Mouse (Mus musculus): ENCODE data around the gene Zfand4.
"Not testable (repeated sequence)": the region's sequence is repeated elsewhere in the genome, so short reads cannot be mapped to it uniquely, and the experiment has no call there.

Gene Zfand4

DNA sequence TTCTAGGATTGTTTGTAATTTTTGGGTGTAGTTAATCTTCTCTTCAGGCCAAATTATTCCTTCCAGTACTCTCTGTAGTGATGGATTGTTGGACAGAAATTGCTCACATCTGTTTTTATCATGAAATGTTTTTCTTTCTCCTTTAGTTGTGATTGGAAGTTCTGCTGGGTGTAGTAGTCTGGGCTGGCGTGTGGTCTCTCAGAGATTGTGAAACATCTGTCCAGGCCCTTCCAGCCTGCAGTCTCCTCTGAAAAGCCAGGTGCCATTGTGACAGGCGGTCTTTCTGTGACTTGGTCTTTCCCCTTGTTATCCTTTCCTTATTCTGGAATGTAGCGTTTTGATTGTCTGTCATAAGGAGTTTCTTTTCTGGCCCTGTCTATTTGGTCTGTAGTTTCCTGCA, 55.2 kb downstream of the Zfand4 start:
- no peak for DNase-seq (ENCODE audit: low read depth)

DNA sequence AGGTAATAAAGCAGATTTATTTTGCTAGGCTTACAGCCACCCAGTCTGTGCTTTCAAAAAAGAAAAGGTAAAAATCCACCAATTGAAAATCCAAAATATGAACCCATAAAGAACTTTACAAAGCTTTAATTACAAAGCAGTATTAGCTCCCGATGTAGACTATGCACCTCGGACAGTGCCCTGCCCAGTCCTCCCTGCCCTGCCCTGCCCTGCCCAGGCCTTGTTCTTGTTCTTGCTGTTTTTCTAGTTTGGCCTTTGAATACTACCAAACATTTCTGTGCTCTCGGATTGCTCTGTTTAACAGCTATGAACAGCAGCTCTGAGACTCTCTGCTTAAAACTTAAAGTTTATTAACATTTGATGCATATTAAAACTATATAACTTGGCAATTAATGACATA, 62.6 kb downstream of the Zfand4 start:
- DNase-seq (ENCODE audit: low read depth) = no peak

DNA sequence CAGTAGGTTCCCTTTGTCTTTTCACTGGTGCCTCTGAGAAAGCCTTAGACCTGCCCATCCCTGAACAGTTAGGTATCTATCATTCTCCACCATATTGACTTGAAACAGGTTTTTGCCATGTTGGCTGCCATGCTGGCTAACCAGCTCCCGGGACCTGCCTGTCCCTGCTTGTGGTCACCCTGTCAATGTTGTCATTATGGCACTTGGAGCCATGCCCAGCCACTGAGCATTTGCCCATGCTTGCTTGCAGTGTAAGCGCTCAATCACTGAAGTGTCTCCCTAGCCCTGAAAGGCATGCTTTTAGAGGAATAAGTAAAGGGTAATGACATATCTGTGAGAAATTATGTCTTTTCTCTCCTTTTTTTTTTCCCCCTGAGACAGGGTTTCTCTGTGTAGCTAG, 67.4 kb downstream of the Zfand4 start:
- DNase-seq (ENCODE audit: low read depth) = no peak

DNA sequence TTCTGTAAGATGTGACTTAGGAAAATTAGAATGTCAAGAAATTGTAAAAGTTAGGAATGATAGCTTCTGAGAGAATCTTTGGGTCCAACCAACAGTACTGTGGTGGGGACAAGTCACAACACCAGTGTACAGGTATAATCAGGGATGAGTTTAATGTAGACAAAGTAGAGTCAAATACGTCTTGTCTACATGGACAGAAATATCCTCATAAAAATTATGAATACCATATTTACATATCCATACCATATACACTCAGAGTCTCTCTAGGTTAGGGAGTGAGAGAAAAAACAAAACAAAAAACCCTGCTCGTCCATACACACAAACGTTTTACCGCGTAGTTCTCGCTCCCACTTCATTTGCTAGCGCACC, 73.4 kb downstream of the Zfand4 start:
- DNase-seq (ENCODE audit: low read depth) = no peak

DNA sequence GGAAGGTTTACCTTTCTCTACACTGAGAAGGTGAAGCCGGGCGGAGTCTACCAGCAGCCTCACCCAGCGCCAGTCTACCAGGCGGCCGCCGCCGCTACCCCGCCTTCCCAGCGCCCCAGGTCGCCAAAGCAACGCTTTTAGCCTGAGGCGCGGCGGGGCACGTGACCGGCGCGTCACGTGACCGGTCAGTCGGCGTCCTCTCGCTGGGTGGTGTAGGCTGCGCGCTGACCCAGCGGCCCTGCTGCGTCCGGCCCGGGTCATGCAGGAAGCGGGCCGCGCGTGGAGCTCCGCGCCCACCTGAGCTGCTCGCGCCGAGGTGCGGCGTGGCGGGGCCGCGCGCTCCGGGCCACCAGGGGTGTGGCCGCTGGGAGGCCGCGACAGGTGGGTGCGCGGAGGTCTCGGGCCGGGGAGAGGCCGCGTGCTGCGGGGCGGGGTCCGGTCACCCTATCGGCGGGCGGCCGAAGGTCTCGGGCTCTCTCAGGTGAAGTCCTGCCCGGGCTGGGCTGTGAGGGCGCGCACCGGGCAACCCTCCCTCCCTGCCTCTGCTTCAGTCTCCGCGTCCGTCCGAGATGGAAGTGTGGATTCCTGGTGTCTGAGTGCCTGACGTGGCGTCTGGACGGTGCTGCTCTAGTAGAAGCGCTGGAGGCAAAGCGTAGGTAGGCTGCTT, 73.9 kb downstream of the Zfand4 start, which contains the start of gene March8:
Gene March8, plus strand, starts transcription at position 190 of the 667 bp plus-strand sequence.
- DNase-seq (ENCODE audit: low read depth) = peak; percentile 29

DNA sequence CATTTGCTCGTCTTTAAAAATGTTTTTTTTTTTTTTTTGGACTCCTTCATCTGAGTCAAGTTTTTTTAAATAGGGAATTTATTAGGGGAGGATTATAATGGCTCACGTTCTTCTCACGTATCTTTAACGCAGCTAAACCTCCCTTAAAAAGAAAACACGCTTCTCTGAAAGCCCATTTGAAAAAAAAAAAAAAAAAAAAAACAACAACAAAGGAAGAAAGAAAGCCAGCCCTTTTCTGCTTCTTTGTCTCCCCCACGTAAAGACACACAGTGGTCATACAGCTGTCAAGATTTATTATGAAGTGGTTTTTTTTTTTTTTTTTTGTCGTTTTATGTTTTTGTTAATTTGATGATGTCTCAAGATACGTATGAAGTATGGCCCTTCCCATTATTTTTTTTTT, 74.5 kb downstream of the Zfand4 start:
- DNase-seq (ENCODE audit: low read depth) = no peak

DNA sequence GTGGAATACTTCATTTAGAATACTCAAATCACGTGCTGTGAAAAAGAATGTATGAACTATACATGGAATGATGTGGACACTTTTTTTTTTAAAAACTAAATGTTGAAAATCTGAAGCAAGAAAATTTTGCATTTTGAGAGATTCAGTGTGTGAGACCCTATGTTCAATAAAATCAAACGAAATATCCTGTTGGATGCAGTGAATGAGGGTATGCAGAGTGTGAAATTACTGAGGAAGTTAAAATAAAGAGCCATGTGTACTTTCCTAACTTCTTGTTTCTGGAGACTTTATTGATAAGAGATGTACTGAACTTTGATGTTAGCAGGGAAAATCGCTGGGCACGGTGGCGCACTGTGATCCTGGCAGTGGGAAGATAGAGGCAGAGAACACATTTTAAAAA, 75.1 kb downstream of the Zfand4 start:
- DNase-seq (ENCODE audit: low read depth) = no peak

DNA sequence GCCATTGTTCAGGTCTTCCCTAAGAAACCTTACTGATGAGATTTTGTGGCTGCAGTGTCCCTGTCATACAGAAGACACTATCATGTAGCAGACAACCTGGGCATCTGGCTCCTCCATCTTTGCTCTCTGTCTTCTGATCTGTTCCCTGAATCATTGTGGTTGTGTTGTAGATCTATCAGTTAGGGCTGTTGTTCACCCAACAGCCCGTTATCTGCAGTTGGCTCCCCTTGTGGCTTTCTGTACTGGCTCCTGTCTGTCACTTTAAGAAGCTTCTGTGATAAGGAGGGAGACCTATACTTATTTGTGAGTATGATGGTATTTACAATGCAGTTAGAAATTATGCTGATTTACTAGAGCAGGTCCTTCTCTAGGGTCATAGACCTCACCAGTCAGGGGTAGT, 76.5 kb downstream of the Zfand4 start:
- DNase-seq (ENCODE audit: low read depth) = no peak

DNA sequence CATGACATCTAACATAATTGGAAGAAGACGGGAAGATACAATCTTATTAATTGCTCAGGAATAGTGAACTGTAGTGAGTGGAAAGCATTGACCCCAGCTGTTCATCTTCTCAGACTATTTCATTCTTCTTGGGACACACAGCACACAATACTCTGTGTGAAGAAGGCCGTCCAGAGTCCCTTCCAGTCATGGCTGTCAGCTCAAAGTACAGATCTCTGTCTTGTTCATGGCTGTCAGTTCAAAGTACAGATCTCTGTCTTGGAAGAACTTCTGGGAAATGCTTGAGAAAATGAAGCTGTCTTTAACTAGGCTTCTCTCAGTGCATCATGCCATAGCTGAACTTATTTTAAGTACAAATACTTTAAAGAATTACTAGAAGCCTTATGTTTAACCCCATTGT, 83.9 kb downstream of the Zfand4 start:
- DNase-seq (ENCODE audit: low read depth) = no peak

DNA sequence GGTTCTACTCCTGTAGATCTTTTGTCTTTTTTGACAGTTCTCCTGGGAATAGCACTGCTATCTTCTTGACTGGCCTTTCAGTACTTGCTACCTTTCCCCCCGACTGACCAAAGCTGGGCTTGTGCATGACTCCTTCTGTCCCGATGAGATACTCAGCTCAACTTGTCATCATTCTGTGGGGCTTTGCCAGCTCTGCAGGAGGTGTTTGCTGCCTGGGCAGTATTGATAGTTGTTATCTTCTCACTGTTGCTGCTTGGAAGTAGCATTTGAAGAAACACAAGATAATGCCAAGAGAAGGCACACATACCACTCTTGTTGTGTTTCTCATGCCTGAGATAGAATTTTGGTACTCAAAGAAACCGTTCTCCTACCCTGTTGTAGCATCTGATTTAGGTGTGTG, 86.0 kb downstream of the Zfand4 start:
- no peak for DNase-seq (ENCODE audit: low read depth)

DNA sequence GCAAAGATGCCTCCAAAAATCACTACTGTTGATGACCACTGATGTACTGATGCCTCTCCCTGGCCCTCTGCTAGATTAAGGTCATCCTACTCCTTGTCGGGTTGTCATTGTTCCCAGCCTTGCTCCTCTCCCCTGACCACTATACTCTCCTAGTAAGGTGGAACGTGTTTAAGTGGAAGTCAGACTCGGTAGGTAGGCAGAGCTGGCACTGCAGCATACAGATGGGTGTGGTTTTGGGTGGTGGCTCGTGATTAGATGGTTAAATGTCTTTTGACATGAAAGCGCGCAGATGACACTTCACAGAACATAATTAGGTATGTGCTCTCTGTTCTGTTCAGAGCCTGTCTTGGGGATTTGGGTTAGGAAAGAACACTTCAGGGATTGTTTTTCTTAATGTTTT, 86.6 kb downstream of the Zfand4 start:
- no peak for DNase-seq (ENCODE audit: low read depth)

DNA sequence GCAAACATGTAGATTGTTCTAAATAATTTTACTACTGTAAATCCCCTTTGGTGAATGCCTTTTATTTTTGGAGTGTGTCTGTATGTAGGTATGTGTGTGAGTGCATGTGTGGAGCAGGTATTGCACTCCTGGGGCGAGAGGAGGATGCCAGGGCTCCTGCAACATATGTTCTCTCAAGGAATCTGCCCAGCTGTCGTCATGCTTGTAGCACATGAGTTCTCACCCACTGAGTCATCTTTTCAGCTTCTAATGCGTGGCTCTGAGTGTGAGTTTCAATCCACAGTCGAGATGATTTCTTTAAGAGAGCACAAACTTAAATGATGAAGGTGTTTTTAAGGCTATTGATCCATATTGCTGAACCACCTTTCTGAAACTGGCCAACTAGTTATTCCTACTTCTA, 87.5 kb downstream of the Zfand4 start:
- DNase-seq (ENCODE audit: low read depth) = no peak

DNA sequence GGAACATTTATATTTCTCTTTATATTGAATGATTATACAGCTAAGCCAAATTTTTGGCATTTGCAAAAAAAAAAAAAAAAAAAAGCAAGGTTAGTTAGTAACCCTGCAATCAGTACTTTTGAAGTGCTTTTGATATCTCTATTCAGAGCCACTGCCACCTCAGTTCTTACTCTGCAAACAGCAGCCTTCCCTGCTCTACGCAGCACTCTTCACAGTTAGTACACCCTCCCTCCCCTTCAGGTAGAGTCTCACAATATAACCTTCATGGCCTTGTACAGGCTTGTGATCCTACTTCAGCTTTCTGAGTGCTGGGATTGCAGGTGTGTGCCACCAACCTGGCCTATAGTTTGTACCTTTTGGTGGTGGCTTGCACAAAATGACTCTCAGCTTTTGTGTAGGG, 89.4 kb downstream of the Zfand4 start:
- no peak for DNase-seq (ENCODE audit: low read depth)

DNA sequence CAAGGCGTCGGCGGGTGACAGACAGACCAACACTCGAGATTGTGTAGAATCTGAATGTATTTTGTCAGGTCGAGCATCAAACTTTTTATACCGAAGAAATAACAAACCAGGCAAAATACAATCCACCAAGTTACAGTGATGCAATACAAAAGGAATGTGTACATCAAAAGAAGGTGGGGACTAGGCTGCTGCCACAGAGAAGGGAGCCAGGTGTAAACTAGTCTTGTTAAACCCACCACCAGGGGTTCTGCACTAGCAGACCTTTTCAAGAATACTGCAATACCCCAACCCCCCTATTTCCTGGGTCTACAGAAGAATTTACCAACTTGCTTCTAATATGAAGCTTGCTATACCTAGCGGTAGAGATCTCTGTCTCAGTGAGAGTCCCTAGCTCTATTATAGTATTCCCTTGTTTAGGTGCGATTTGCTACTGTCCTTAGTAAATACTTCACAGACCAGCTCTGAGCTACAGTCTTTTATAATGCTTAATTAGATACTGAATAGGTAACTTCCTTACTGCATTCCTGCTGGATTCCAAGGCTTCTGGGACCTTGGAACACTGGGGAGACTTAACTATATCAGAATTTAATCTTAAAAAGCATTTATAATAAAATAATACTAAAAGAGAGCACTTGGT, 92.4 kb downstream of the Zfand4 start:
- DNase-seq (ENCODE audit: low read depth) = not testable (repeated sequence)

DNA sequence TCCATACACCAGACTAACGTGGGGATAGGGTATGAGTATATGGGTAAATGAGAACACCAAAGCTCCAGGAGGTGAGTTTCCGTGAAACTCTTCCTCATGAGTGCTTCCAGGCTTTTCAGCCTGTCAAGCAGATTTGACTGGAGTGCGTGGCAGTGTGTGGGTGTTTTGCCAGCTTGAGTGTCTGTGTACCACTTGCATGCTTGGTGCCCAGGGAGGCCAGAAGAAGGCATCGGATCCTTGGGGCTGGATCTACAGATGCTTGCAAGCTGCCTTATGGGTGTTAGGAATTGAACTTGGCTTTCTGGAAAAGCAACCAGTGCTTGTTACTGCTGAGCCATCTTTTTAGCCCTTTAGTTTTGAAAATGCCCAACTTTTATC, 92.9 kb downstream of the Zfand4 start:
- DNase-seq (ENCODE audit: low read depth) = no peak

DNA sequence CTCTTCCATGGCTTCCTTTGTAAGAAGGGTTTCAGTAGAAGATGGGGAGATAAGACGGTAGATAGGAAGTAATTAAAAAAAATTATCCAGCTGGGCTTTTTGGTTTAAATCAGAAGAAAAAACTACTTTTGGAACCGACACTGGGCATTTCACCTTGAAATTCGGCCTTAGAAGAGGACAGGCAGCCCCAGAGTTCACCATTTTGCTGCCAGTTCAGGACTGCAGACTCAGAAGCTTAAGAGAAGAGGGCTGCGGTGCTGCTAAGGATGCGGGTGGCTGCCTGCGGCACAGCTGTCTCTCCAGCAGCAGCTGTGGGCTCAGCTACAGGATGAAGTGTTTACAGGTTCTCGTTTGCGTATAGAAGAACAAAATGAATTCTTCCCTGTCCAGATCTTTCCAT, 94.0 kb downstream of the Zfand4 start:
- no peak for DNase-seq (ENCODE audit: low read depth)

DNA sequence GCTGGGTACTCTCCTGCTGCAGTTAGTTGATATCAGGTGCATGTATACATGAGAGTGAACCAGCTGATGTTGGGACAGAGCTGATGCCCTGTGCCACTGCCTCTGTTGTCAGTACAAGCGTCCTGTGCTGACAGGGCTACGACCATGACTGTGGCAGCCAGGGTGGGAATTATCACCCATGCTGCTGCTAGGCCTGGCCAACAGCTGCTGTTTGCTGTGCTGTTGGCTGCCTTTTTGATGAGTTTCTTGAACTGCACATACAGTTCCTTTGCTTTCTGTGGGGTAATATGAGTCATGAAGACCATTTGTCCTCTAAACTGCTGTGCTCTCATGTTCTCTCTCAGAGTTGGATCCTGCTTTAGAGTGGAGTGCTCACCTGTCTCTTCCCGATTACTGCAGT, 95.2 kb downstream of the Zfand4 start:
- no peak for DNase-seq (ENCODE audit: low read depth)

DNA sequence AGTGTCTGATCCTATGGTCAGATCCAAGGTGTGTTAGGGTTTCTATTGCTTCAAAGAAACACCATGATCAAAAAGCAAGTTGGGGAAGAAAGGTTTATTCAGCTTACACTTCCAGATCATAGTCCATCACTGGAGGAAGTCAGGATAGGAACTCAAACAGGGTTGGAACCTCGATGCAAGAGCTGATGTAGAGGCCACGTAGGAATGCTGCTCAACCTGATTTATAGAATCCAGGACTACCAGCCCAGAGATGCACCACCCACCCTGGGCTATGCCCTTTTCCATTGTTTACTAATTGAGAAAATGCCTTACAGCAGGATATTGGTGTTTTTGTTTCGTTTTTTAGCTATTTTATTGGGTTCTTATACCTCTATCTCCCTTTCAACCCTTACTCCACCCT, 97.4 kb downstream of the Zfand4 start:
- no peak for DNase-seq (ENCODE audit: low read depth)

DNA sequence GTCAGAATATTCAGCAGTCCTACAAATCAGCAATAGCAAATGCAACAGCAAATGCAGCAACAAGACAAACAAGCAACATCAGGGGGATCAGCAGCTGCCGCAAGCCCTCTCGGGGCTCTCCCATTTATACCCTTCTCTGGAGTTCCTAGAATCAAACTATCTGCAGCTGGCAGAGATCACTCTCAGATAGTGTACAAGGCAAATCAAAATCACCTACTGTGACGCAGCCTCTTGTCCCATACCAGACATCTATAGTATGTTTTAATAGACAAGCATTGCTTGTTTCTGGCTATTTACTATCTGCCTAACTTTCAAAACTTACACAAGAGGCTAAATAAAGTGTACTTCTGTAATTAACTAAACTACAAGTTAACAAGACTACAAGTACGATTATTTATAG, 98.0 kb downstream of the Zfand4 start:
- no peak for DNase-seq (ENCODE audit: low read depth)

DNA sequence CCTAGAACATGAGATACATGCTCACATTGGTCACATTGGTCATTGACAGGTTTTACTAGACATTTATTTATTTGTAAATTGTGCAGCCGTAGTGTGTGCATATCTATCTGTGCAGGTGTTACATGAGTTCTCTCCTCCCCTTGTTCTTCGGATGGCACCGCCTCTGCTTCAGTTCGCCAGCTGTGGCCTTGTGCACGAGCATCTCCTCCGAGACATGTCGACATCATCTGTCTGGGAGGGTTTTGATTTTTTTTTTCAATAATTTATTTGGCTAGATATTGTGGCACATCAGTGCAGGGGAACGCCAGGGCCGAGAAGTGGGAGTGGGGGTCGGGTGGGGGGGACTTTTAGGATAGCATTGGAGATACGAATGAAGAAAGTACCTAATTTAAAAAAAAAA, 103.9 kb downstream of the Zfand4 start:
- no peak for DNase-seq (ENCODE audit: low read depth)

DNA sequence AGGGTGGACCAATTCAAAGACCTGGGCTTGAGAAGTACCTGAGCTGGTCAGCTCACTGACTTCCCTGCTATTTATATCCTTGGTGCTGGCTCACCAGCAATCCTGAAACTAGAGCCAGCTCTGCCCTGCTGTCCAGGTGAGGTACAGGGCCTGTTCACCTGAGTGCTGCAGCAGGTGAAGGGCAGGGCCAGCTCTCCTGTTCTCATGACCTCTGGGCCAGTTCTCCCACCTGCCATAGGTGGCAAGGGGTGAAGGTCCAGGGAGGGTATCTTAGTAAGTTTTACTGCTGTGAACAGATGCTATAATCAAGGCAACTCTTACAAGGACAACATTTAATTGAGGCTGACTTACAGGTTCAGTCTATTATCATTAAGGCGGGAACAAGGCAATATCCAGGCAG, 105.8 kb downstream of the Zfand4 start:
- no peak for DNase-seq (ENCODE audit: low read depth)

DNA sequence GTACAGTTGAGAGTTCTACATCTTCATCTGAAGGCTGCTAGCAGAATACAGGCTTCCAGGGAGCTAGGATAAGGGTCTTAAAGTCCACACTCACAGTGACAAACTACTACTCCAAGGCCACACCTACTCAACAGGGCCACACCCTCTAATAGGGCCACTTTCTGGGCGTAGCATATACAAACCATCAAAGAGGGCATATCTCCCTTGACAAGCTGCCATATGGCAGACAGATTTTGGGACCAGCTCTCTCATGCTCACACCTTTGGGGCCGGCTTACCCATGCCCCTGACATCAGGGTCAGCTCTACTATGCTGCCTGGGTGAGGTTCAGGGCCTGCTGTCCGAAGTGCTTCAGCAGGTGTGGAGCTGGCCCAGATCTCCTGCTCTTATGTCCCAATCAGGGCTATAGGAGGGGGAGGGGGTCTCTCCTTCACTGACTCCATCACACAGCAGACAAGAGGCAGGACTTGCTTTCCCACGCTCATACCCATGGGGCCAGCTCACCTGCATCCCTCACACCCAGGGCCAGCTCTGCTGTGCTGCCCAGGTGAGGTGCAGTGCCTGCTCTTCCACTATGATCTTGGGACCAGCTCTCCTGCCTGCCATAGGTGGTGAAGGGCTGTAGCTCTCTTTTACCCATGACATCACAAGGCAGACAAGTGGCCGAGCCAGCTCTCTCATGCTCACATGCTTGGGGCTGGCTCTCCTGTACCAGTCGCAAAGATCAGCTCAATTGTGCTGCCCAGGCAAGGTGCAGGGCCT, 106.4 kb downstream of the Zfand4 start:
- no peak for DNase-seq (ENCODE audit: low read depth)

DNA sequence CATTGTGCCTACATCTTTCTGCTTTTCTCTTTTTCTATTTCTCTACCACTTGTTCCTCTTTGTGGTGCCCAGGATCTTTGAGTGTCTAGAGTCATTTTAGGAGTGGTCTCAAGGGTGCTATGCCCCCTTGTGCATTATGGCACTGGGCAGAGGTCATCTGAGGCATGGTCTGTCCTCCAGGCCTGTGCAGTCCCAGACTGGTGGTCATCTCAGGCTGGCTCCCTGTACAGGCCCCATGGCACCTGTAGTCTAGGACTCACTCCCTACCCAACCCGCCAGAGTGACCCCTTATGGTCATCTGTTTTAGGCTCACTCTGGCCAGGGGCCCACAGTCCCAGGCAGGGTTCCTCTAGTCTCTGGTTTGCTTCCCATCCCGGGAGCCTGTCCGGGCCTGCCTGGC, 107.5 kb downstream of the Zfand4 start:
- DNase-seq (ENCODE audit: low read depth) = no peak

DNA sequence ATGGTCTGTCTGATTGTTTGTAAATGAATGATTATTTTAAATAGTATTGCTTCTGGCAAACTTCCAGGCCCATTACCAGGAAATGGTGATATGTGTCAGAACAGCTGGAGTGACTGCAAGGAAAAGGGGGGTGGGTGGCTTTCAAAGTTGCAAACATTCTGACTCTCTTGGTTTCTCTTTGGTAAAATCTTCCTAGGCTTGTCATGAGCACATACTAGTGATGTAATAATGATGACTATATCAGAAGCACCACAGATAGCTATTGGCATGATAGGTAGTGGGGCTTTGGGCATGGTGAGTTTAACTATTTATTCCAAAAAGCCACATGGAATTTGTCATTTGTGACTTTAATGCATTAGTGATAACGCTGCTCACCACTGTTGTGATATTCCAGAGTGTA, 110.1 kb downstream of the Zfand4 start:
- DNase-seq (ENCODE audit: low read depth) = no peak
